Mouse (Mus musculus) hindbrain, embryonic 15.5 days (tissue): ENCODE results near the gene Rnasek. TPM values are rescaled to one million over a fixed set of nuclear protein-coding genes. Genes with fewer than 3 reads are reported as not detected.

Experiments
- ATAC-seq: fragments of 200-750 bp; cut with Nextera tagmentation; 2 replicates; pipeline ENCODE4 v1.8.0; 2017; ENCODE audit warnings: low read depth, moderate number of reproducible peaks, moderate TSS enrichment; ENCODE audit not compliant: low FRiP score
- H3K27ac ChIP-seq: fragments of 300-500 bp; sonication (generic); replicated peaks from 2 replicates; pipeline ENCODE4 v1.5.1; 2015; ENCODE audit warnings: mild to moderate bottlenecking, inconsistent platforms
- H3K27me3 ChIP-seq: fragments of 300-500 bp; sonication (generic); 2 replicates; pipeline ENCODE4 v1.6.1; 2015; ENCODE audit warnings: control low read depth, inconsistent platforms
- H3K36me3 ChIP-seq: fragments of 300-500 bp; sonication (generic); 2 replicates; pipeline ENCODE4 v1.6.1; 2015; ENCODE audit warnings: control low read depth, inconsistent platforms
- H3K4me1 ChIP-seq: fragments of 300-500 bp; sonication (generic); replicated peaks from 2 replicates; pipeline ENCODE4 v1.6.1; 2015; ENCODE audit warnings: control low read depth, inconsistent platforms
- H3K4me2 ChIP-seq: fragments of 300-500 bp; sonication (generic); 2 replicates; pipeline ENCODE4 v1.6.1; 2015; ENCODE audit warnings: moderate library complexity, mild to moderate bottlenecking, inconsistent platforms
- H3K4me3 ChIP-seq: fragments of 300-500 bp; sonication (generic); 2 replicates; pipeline ENCODE4 v1.5.1; 2015; ENCODE audit warnings: mild to moderate bottlenecking, inconsistent platforms
- H3K9ac ChIP-seq: fragments of 300-500 bp; sonication (generic); 2 replicates; pipeline ENCODE4 v1.6.1; 2015; ENCODE audit warnings: inconsistent platforms
- H3K9me3 ChIP-seq: fragments of 300-500 bp; sonication (generic); 2 replicates; pipeline ENCODE4 v1.6.1; 2016; ENCODE audit warnings: control low read depth, inconsistent platforms
- WGBS: fragments of 180-500 bp; shearing (Covaris S2); methylation state at CpG from one replicate; pipeline ENCODE4 v1.1.7; 2015; 5-methylcytosine and 5-hydroxymethylcytosine counted together
- polyA plus RNA-seq: library from polyadenylated mRNA; unstranded; fragments of >200 nt; fragmentation: Nextera tagmentation; extraction: Ambion mirVana; gene quantifications from 2 replicates; pipeline ENCODE4 v1.2.1, GENCODE M21; 2015

Gene Rnasek
- polyA plus RNA-seq, 1 experiment from 2014 or later, result 408 TPM

- peaks cover 13% of the 10 kb centered on the region for H3K36me3 ChIP-seq
- H3K4me1 ChIP-seq, result peaks cover 45% of the 10 kb centered on the region
- H3K9me3 ChIP-seq, result no peaks in the 10 kb centered on the region
- H3K4me3 ChIP-seq, result no peak overlapping the region
- no peak overlapping the region for H3K4me2 ChIP-seq
- WGBS, result 66% methylated on average over 5 of the region's 5 CpGs
- H3K27ac ChIP-seq, result no peak overlapping the region
- no peak overlapping the region for H3K9ac ChIP-seq
- H3K27me3 ChIP-seq, result peaks cover 23% of the 10 kb centered on the region
- ATAC-seq, result no peak
These were observed 5.6 kb downstream of the Rnasek start for GRCm38 (mm10) chr11:70234037-70234436.

- ATAC-seq, result no peak
- Histone ChIP-seq H3K4me1 (peaks cover 43% of the 10 kb centered on the region), H3K27me3 (peaks cover 31% of the 10 kb centered on the region), H3K36me3 (peaks cover 13% of the 10 kb centered on the region), H3K27ac (no peak overlapping the region), H3K4me3 (peak overlapping the region; percentile 32), H3K9me3 (no peaks in the 10 kb centered on the region), H3K4me2 (peak overlapping the region; percentile 51), H3K9ac (0 out of 2 replicates have a peak overlapping the region, but pooled peaks have one; percentile 32)
- 39% methylated on average over 8 of the region's 8 CpGs for WGBS
These were observed 6.6 kb downstream of the Rnasek start for GRCm38 (mm10) chr11:70233016-70233415.

GRCm38 (mm10) chr11:70232546-70232945 is 7.1 kb downstream of the Rnasek start:
- H3K27me3 ChIP-seq, result peaks cover 36% of the 10 kb centered on the region
- no peaks in the 10 kb centered on the region for H3K9me3 ChIP-seq
- H3K36me3 ChIP-seq, result peaks cover 13% of the 10 kb centered on the region
- no peak for ATAC-seq
- 10% methylated on average over 7 of the region's 10 CpGs for WGBS
- H3K9ac ChIP-seq, result peak overlapping the region; percentile 32; the same call in 1 of the 2 replicates
- H3K4me1 ChIP-seq, result peaks cover 43% of the 10 kb centered on the region
- peak overlapping the region; percentile 32 for H3K4me3 ChIP-seq
- peak overlapping the region; percentile 51 for H3K4me2 ChIP-seq
- no peak overlapping the region for H3K27ac ChIP-seq

- Histone ChIP-seq H3K27ac (0 out of 2 replicates have a peak overlapping the region, but pooled peaks have one; percentile 21), H3K9me3 (no peaks in the 10 kb centered on the region), H3K9ac (no peak overlapping the region), H3K4me2 (peak overlapping the region; percentile 53), H3K4me1 (peaks cover 46% of the 10 kb centered on the region), H3K4me3 (peak overlapping the region; percentile 23), H3K27me3 (peaks cover 49% of the 10 kb centered on the region), H3K36me3 (peaks cover 7% of the 10 kb centered on the region)
- 1% methylated on average over 32 of the region's 32 CpGs for WGBS
- peak; percentile 25; the same call in 1 of the 2 replicates for ATAC-seq
These were observed 9.4 kb downstream of the Rnasek start for GRCm38 (mm10) chr11:70230239-70230727.

GRCm38 (mm10) chr11:70229260-70230010 is 10.2 kb downstream of the Rnasek start, which contains the start of gene Bcl6b:
Gene Bcl6b, minus strand, starts transcription at chr11:70229798.
- H3K9ac ChIP-seq, result no peak within 1 kb of the TSS
- no peak; the same call in 1 of the 2 replicates for ATAC-seq

GRCm38 (mm10) chr11:70228828-70229227 is 10.8 kb downstream of the Rnasek start:
- H3K27ac ChIP-seq, result no peak overlapping the region
- peaks cover 46% of the 10 kb centered on the region for H3K4me1 ChIP-seq
- no peak overlapping the region for H3K9ac ChIP-seq
- no peaks in the 10 kb centered on the region for H3K9me3 ChIP-seq
- H3K4me2 ChIP-seq, result peak overlapping the region; percentile 53
- H3K36me3 ChIP-seq, result no peaks in the 10 kb centered on the region
- peaks cover 49% of the 10 kb centered on the region for H3K27me3 ChIP-seq
- peak overlapping the region; percentile 23 for H3K4me3 ChIP-seq
- peak; percentile 63 for ATAC-seq
- under 1% methylated on average over 19 of the region's 19 CpGs for WGBS

More at GRCm38 (mm10) chr11:70229260-70230010, 10.2 kb downstream of the Rnasek start, which contains the start of gene Bcl6b:
- H3K27me3 ChIP-seq, result peaks cover 49% of the 10 kb centered on the region
- no peaks in the 10 kb centered on the region for H3K9me3 ChIP-seq
- peak within 1 kb of the TSS; percentile 53 for H3K4me2 ChIP-seq
- H3K27ac ChIP-seq, result peak within 1 kb of the TSS; percentile 21; the same call in 1 of the 2 replicates
- WGBS, result 3% methylated on average over 39 of the region's 39 CpGs
- no peaks in the 10 kb centered on the region for H3K36me3 ChIP-seq
- H3K4me3 ChIP-seq, result peak within 1 kb of the TSS; percentile 23
- peaks cover 46% of the 10 kb centered on the region for H3K4me1 ChIP-seq

GRCm38 (mm10) chr11:70227661-70228245 is 11.9 kb downstream of the Rnasek start:
- 90% methylated on average over 4 of the region's 4 CpGs for WGBS
- Histone ChIP-seq H3K4me1 (peaks cover 42% of the 10 kb centered on the region), H3K4me2 (peak overlapping the region; percentile 57), H3K4me3 (0 out of 2 replicates have a peak overlapping the region, but pooled peaks have one; percentile 23), H3K27me3 (peaks cover 49% of the 10 kb centered on the region), H3K9ac (no peak overlapping the region), H3K9me3 (no peaks in the 10 kb centered on the region), H3K27ac (no peak overlapping the region), H3K36me3 (no peaks in the 10 kb centered on the region)
- ATAC-seq, result no peak

GRCm38 (mm10) chr11:70227126-70227525 is 12.5 kb downstream of the Rnasek start:
- peak overlapping the region; percentile 30; the same call in 1 of the 2 replicates for H3K4me3 ChIP-seq
- no peak for ATAC-seq
- H3K4me2 ChIP-seq, result peak overlapping the region; percentile 57
- no peaks in the 10 kb centered on the region for H3K36me3 ChIP-seq
- peaks cover 49% of the 10 kb centered on the region for H3K27me3 ChIP-seq
- no peak overlapping the region for H3K27ac ChIP-seq
- H3K4me1 ChIP-seq, result peaks cover 46% of the 10 kb centered on the region
- H3K9ac ChIP-seq, result no peak overlapping the region
- H3K9me3 ChIP-seq, result no peaks in the 10 kb centered on the region
- 32% methylated on average over 5 of the region's 5 CpGs for WGBS

GRCm38 (mm10) chr11:70226602-70226890 is 13.1 kb downstream of the Rnasek start:
- Histone ChIP-seq H3K27ac (no peak overlapping the region), H3K9me3 (no peaks in the 10 kb centered on the region), H3K36me3 (no peaks in the 10 kb centered on the region), H3K4me3 (peak overlapping the region; percentile 30), H3K9ac (peak overlapping the region; percentile 21; the same call in 1 of the 2 replicates), H3K4me1 (peaks cover 52% of the 10 kb centered on the region), H3K27me3 (peaks cover 49% of the 10 kb centered on the region), H3K4me2 (peak overlapping the region; percentile 57)
- 7% methylated on average over 18 of the region's 18 CpGs for WGBS
- ATAC-seq, result no peak

- Histone ChIP-seq H3K9me3 (no peaks in the 10 kb centered on the region), H3K36me3 (no peaks in the 10 kb centered on the region), H3K9ac (peak overlapping the region; percentile 21; the same call in 1 of the 2 replicates), H3K27me3 (peaks cover 46% of the 10 kb centered on the region), H3K4me2 (peak overlapping the region; percentile 57), H3K4me3 (peak overlapping the region; percentile 30), H3K4me1 (peaks cover 53% of the 10 kb centered on the region), H3K27ac (no peak overlapping the region)
- WGBS, result 20% methylated on average over 27 of the region's 27 CpGs
- peak; percentile 43; the same call in 1 of the 2 replicates for ATAC-seq
These were observed 13.6 kb downstream of the Rnasek start for GRCm38 (mm10) chr11:70225798-70226601.

GRCm38 (mm10) chr11:70223724-70224123 is 15.9 kb downstream of the Rnasek start:
- Histone ChIP-seq H3K9me3 (no peaks in the 10 kb centered on the region), H3K27me3 (peaks cover 25% of the 10 kb centered on the region), H3K27ac (no peak overlapping the region), H3K4me3 (no peak overlapping the region), H3K4me2 (no peak overlapping the region), H3K4me1 (peaks cover 47% of the 10 kb centered on the region), H3K9ac (no peak overlapping the region), H3K36me3 (no peaks in the 10 kb centered on the region)
- WGBS, result 89% methylated on average over 9 of the region's 9 CpGs
- no peak for ATAC-seq
